Mouse (Mus musculus): ENCODE data around the gene Hspa2.

DNA sequence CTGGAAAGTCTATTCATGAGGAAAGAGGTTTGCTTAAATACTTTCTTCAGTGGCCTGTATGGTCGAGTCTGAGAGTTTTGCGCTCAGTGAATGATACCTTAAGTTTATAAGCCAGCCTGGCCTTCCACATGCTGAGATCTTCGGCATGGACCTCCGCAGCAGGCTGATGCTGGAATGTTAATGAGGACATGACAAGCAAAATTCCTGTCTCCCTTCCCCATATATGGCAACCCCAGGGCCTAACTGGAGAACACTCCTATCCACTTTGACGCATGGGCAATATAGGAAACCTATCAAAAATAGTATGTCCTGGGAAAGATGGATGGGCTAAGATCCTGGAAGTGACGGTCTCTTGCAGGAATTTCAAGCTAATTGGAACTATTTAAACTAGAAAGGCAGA, 44.2 kb downstream of the Hspa2 start:
- TF ChIP-seq CTCF (IDR thresholded peaks at IDR 0.05; ENCODE audit: control insufficient read depth, insufficient read depth, insufficient replicate concordance, low read depth, low read length): no peak
- TF ChIP-seq POLR2A (IDR thresholded peaks at IDR 0.05; ENCODE audit: control insufficient read depth, low read depth, low read length): no peak

Measured in testis, adult 2 months (tissue).